Mouse (Mus musculus) stomach, embryonic 16.5 days (tissue): ENCODE measurements around the gene Tnfaip8l1. TPM values are rescaled to one million over a fixed set of nuclear protein-coding genes. Genes with fewer than 3 reads are reported as not detected.

ENCODE experiments used
- ATAC-seq: fragments of 200-750 bp; cut with Nextera tagmentation; 2 replicates; pipeline ENCODE4 v1.8.0; 2017; ENCODE audit warnings: moderate number of reproducible peaks, moderate TSS enrichment; ENCODE audit not compliant: insufficient read depth, low FRiP score
- H3K27ac ChIP-seq: fragments of 300-500 bp; sonication (generic); 2 replicates; pipeline ENCODE4 v1.5.1; 2014; ENCODE audit warnings: low read length
- H3K27me3 ChIP-seq: fragments of 300-500 bp; sonication (generic); 2 replicates; pipeline ENCODE4 v1.6.1; 2014; ENCODE audit warnings: low read length, control low read depth, mixed read lengths; ENCODE audit not compliant: control insufficient read depth, insufficient read depth
- H3K36me3 ChIP-seq: fragments of 300-500 bp; sonication (generic); 2 replicates; pipeline ENCODE4 v1.6.1; 2014; ENCODE audit warnings: low read length; ENCODE audit not compliant: control insufficient read depth, insufficient read depth
- H3K4me1 ChIP-seq: fragments of 300-500 bp; sonication (generic); 2 replicates; pipeline ENCODE4 v1.6.1; 2014; ENCODE audit warnings: low read length, control low read depth, mixed read lengths; ENCODE audit not compliant: control insufficient read depth, insufficient read depth
- H3K4me2 ChIP-seq: fragments of 300-500 bp; sonication (generic); 2 replicates; pipeline ENCODE4 v1.6.1; 2014; ENCODE audit warnings: low read depth, low read length, mixed read lengths
- H3K4me3 ChIP-seq: fragments of 300-500 bp; sonication (generic); replicated peaks from 2 replicates; pipeline ENCODE4 v1.5.1; 2014; ENCODE audit warnings: mild to moderate bottlenecking, low read length
- H3K9ac ChIP-seq: fragments of 300-500 bp; sonication (generic); 2 replicates; pipeline ENCODE4 v1.6.1; 2014; ENCODE audit warnings: low read length
- H3K9me3 ChIP-seq: fragments of 300-500 bp; sonication (generic); replicated peaks from 2 replicates; pipeline ENCODE4 v1.6.1; 2016; ENCODE audit warnings: low read length, control low read depth; ENCODE audit not compliant: control insufficient read depth
- WGBS: fragments of 180-500 bp; shearing (Covaris S2); extraction: QIAGEN DNeasy Blood & Tissue Kit; methylation state at CpG from one replicate; pipeline ENCODE4 v1.1.7; 2014; 5-methylcytosine and 5-hydroxymethylcytosine counted together
- polyA plus RNA-seq: library from polyadenylated mRNA; unstranded; fragments of >200 nt; fragmentation: Nextera tagmentation; extraction: Ambion mirVana; gene quantifications from 2 replicates; pipeline ENCODE4 v1.2.1, GENCODE M21; 2015

Gene Tnfaip8l1
- polyA plus RNA-seq, 1 experiment from 2014 or later = 11.9 TPM

DNA sequence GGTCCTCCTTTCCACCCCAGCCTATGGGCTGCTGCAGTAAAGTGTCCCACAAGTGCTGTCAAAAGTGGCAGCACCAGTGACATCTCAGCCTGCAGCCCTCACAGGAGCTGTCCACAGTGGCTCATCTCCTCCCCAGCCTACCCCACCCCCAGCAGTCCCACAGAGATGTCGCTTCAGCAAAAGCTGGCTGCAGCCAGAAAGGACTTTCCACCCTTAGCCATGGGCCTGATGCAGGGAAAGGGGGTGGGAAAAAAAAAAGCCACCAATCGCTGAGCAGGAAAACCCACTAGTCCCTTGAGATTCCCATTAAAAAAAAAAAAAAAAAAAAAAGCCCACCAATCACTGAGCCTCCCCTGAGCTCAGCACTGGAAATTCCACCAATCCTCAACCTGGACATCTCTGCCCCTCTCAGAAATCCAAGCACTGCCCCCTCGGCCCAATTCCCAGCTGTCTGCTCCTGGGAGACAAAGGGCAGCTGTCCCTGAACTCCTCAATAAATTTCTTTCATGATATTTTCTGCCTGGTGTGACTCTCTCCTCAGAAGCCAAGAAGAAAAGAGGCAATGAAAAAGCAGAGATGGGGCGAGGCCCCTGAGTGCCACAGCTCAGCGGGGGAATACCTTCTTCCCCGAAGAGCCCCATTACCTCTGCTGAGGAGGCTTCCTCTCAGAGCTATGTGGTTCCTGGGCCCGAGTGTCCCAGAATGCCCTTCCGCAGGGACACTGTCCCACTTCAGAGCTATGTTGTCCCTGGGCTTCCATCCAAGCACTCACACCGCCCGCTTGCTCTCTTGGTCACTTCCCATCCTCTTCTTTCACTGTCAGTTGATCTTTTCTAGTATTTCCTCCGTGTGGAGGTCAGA, 23.2 kb downstream of the Tnfaip8l1 start:
- Histone ChIP-seq H3K9me3 (no peaks in the 10 kb centered on the region), H3K27ac (peak overlapping the region; percentile 90), H3K9ac (peak overlapping the region; percentile 53), H3K4me2 (peak overlapping the region; percentile 93; the same call in 1 of the 2 replicates), H3K4me3 (no peak overlapping the region), H3K4me1 (peaks cover 23% of the 10 kb centered on the region), H3K27me3 (no peaks in the 10 kb centered on the region), H3K36me3 (peaks cover 15% of the 10 kb centered on the region; the same call in 1 of the 2 replicates)
- WGBS = 32% methylated on average over 11 of the region's 11 CpGs
- peak; percentile 78 for ATAC-seq

- Histone ChIP-seq H3K9ac (no peak overlapping the region), H3K4me3 (no peak overlapping the region), H3K9me3 (no peaks in the 10 kb centered on the region), H3K27me3 (no peaks in the 10 kb centered on the region), H3K27ac (no peak overlapping the region), H3K36me3 (peaks cover 20% of the 10 kb centered on the region; the same call in 1 of the 2 replicates), H3K4me1 (no peaks in the 10 kb centered on the region), H3K4me2 (no peak overlapping the region)
- 87% methylated on average over 6 of the region's 6 CpGs for WGBS
- ATAC-seq = no peak
Measured at GRCm38 (mm10) chr17:56191266-56191665, 29.0 kb downstream of the Tnfaip8l1 start.

DNA sequence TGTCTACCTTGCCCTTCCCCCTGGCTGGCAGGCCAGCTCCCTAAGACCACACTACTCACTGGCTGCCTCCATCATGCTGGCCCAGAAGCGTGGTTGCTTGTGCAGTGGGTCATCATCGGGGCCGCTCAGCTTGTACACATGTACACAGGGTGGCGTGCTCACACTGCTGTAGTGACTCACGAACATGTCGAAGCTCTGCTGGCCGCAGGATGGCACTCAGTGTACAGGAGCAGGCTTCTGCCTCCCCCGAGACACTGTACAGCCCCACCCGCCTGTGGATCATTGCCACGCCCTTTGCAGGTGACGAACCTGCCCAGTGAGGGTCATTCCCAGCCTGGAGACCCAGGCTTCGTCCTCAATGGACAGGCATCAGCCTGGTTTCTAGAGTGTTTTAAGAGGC, 32.1 kb downstream of the Tnfaip8l1 start:
- ATAC-seq = no peak
- peaks cover 37% of the 10 kb centered on the region for H3K36me3 ChIP-seq
- WGBS = 83% methylated on average over 12 of the region's 12 CpGs
- no peaks in the 10 kb centered on the region for H3K9me3 ChIP-seq
- H3K27ac ChIP-seq = no peak overlapping the region
- no peaks in the 10 kb centered on the region for H3K27me3 ChIP-seq
- H3K9ac ChIP-seq = no peak overlapping the region
- no peaks in the 10 kb centered on the region for H3K4me1 ChIP-seq
- H3K4me2 ChIP-seq = no peak overlapping the region
- no peak overlapping the region for H3K4me3 ChIP-seq

DNA sequence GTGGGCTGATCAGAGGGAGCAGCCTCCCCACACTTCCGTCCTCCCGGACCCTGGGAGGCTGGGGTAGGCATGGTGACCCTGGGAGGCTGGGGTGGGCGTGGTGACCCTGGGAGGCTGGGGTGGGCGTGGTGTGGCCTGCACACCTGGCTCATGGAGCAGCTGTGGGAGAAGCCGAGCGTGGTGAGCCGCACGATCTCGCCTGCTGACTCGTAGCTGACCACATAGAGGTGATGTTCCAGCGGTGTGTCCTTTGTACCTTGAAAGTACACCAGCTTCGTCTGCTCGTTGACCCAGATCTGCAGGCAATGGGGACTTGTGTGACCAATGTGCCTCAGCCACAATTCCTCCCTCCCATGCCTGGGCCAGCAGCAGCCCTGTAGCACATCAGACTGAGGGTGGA, 32.5 kb downstream of the Tnfaip8l1 start:
- ATAC-seq = no peak
- Histone ChIP-seq H3K4me1 (no peaks in the 10 kb centered on the region), H3K27me3 (no peaks in the 10 kb centered on the region), H3K9me3 (no peaks in the 10 kb centered on the region), H3K4me3 (no peak overlapping the region), H3K27ac (no peak overlapping the region), H3K4me2 (no peak overlapping the region), H3K9ac (no peak overlapping the region), H3K36me3 (peaks cover 37% of the 10 kb centered on the region)
- WGBS = 76% methylated on average over 13 of the region's 13 CpGs

DNA sequence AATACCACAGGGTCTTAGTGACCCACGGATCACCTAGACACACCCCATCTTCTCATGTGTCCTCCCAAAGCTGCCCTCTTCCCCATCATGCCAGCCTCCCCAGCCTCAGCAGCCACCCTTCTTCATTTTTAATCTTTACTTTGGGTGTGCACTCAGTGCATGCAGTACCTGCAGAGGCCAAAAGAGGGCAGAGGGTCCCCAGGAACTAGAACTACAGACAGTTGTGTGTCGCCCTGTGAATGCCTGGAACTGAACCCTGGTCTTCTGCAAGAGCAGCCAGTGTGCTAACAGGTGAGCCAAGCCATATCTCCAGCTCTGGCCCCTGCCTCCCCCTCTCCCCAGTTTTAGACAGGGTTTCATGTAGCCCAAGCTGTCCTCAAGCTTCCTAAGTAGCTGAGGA, 34.6 kb downstream of the Tnfaip8l1 start:
- H3K27me3 ChIP-seq = no peaks in the 10 kb centered on the region
- no peaks in the 10 kb centered on the region for H3K4me1 ChIP-seq
- peaks cover 33% of the 10 kb centered on the region for H3K36me3 ChIP-seq
- ATAC-seq = no peak
- no peaks in the 10 kb centered on the region for H3K9me3 ChIP-seq
- H3K9ac ChIP-seq = no peak overlapping the region
- H3K27ac ChIP-seq = no peak overlapping the region
- H3K4me2 ChIP-seq = no peak overlapping the region
- 90% methylated on average over 2 of the region's 2 CpGs for WGBS
- no peak overlapping the region for H3K4me3 ChIP-seq

DNA sequence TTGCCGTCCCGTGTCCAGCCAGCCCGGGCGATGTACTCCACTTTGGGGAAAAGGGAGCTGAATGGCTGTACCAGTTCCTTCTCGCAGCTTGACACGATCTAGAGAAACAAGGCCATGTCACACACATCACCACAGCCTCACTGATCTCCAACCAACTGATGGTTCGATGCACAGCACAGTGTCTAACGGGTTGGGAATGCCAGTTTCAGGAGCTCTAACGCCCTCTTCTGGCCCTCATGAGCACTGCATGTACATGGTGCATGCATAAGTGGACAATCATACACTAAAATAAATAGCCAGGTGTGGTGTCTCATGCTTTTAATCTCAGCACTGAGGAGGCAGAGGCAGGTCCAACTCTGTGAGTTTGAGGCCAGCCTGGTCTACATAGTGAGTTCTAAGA, 38.3 kb downstream of the Tnfaip8l1 start:
- H3K4me3 ChIP-seq = no peak overlapping the region
- no peak overlapping the region for H3K9ac ChIP-seq
- WGBS = 84% methylated on average over 9 of the region's 9 CpGs
- H3K36me3 ChIP-seq = peaks cover 45% of the 10 kb centered on the region
- ATAC-seq = no peak
- H3K4me1 ChIP-seq = no peaks in the 10 kb centered on the region
- H3K27me3 ChIP-seq = no peaks in the 10 kb centered on the region
- no peaks in the 10 kb centered on the region for H3K9me3 ChIP-seq
- no peak overlapping the region for H3K27ac ChIP-seq
- no peak overlapping the region for H3K4me2 ChIP-seq

DNA sequence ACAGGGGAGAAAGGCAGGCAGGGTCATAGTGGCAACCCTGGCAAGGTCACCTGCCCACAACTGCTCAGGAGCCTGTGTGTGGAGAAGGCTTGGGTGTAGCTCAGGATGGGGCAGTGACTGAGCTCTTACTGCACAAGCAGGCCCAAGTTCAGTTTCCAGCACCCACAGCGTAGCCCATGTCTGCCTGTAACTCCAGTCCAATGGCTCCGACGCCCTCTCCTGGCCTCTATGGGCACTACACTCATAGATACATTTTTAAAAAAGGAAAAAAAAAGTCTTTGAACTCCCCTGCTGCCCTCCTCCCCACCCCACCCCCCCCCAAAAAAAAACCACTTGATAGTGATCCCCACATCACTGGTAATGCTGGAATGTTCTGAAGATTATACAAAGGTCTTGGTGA, 39.4 kb downstream of the Tnfaip8l1 start:
- no peak overlapping the region for H3K4me3 ChIP-seq
- peaks cover 47% of the 10 kb centered on the region for H3K36me3 ChIP-seq

DNA sequence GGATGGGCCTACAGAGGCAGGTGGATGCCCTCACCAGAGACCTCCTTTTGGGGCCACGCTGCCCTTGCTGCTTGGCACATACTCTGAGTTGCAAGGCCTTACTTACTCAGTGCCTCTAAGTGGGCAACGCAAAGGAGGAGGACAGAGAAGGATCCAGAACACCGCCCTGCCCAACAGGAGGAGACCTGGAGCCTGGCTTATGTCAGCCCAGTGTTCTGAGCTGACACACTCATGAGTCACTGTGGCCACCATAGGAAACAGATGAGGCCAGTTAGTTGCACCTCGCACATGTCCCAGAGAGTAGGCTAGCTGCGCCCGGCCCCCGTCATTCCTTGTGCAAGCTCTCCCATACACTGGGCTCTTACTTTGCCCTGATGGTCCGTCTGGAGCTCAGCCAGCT, 40.2 kb downstream of the Tnfaip8l1 start:
- Histone ChIP-seq H3K4me2 (no peak overlapping the region), H3K27ac (no peak overlapping the region), H3K9me3 (no peaks in the 10 kb centered on the region), H3K9ac (no peak overlapping the region), H3K27me3 (no peaks in the 10 kb centered on the region), H3K4me1 (0 out of 2 replicates have a peak, but pooled peaks cover 7% of the 10 kb centered on the region), H3K36me3 (peaks cover 41% of the 10 kb centered on the region), H3K4me3 (no peak overlapping the region)
- ATAC-seq = no peak
- 92% methylated on average over 8 of the region's 8 CpGs for WGBS

More for the DNA sequence above, 39.4 kb downstream of the Tnfaip8l1 start:
- Histone ChIP-seq H3K4me1 (no peaks in the 10 kb centered on the region), H3K9ac (no peak overlapping the region), H3K4me2 (no peak overlapping the region), H3K9me3 (no peaks in the 10 kb centered on the region), H3K27me3 (no peaks in the 10 kb centered on the region), H3K27ac (no peak overlapping the region)
- 68% methylated on average over 3 of the region's 3 CpGs for WGBS
- ATAC-seq = no peak

- no peak overlapping the region for H3K27ac ChIP-seq
- no peak for ATAC-seq
Measured at GRCm38 (mm10) chr17:56203729-56204128, 41.5 kb downstream of the Tnfaip8l1 start.

More at GRCm38 (mm10) chr17:56203729-56204128, 41.5 kb downstream of the Tnfaip8l1 start:
- H3K4me1 ChIP-seq = 0 out of 2 replicates have a peak, but pooled peaks cover 7% of the 10 kb centered on the region
- H3K4me2 ChIP-seq = no peak overlapping the region
- H3K9me3 ChIP-seq = no peaks in the 10 kb centered on the region
- H3K27me3 ChIP-seq = no peaks in the 10 kb centered on the region
- peaks cover 29% of the 10 kb centered on the region for H3K36me3 ChIP-seq
- no peak overlapping the region for H3K4me3 ChIP-seq
- no peak overlapping the region for H3K9ac ChIP-seq
- WGBS = 55% methylated on average over 3 of the region's 3 CpGs
